Mouse (Mus musculus) liver, adult 2 months (tissue): ENCODE results near the gene Ankrd13c.

Experiments
- CTCF ChIP-seq: fragments of 200-500 bp; IDR thresholded peaks from 2 replicates; pipeline ENCODE4 v1.5.1; 2011; ENCODE audit warnings: low read depth, low read length, control low read depth
- POLR2A ChIP-seq: fragments of 200-500 bp; IDR thresholded peaks from 2 replicates; pipeline ENCODE4 v1.6.1; 2011; ENCODE audit warnings: low read length, control low read depth; ENCODE audit not compliant: insufficient read depth; ENCODE audit errors: extremely low read depth

DNA sequence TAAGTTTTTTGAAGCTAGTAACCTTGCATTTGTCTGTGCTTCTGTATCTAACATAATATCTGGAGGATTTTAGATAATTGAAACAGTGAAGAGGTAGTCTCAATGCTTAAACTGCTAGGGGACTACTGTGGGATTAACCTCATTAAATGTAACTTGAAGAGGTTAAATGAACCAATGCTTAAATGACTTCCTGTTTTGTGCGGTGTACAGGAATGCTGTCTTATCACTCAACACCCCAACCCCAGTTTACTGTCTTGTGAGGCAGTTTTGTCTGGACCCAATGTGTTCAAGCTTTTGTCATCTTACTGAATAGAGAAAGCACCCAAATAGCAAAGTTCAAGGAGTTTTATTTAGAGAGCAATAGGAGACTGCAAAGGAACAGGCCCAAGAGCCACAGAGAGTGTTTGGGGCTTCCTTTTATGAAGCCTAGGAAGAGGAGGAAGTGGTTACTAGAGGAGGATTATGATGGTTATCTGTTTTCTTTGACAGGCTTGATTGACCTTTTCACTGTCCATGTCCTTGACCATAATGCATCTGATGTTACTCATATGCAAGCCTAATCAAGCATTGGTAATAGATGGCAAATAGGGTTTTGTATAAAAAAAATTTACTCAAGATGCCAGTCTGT lies 51.8 kb downstream of the Ankrd13c start:
- TF ChIP-seq POLR2A (no peak), CTCF (no peak)
